Mouse (Mus musculus) thymus, adult 2 months (tissue): Measurements from ENCODE around the gene Igbp1.

Experiments used
- CTCF ChIP-seq: fragments of 200-500 bp; IDR thresholded peaks from 2 replicates; pipeline ENCODE4 v1.5.1; 2012; ENCODE audit warnings: mild to moderate bottlenecking, control low read depth, low read length, moderate library complexity, borderline replicate concordance; ENCODE audit not compliant: control insufficient read depth, poor library complexity, insufficient read depth; ENCODE audit errors: extremely low read depth
- POLR2A ChIP-seq: fragments of 200-500 bp; IDR thresholded peaks from 2 replicates; pipeline ENCODE4 v1.6.1; 2012; ENCODE audit warnings: mild to moderate bottlenecking, low read length, control low read depth, moderate library complexity; ENCODE audit not compliant: control insufficient read depth, poor library complexity, insufficient read depth; ENCODE audit errors: extremely low read depth

DNA sequence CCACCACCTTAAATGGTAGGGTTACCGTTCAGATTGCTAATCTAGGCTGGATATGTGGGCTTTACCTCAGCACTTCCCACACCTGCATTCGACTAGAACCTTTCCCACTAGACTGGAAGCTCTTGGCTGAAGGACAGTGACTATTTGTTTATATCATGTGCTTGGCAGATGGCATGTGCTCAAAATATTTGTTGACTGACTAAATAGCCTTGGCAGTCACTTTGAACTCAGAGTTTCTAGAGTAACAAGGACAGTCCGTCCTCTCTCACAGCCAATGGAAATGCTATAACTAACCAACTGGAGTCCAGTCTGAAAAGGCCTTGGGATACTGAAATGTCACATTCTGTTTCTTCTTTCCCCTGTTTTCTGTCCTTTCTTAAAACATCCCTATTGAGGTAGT, 22.6 kb upstream of the Igbp1 start:
- no peak for TF ChIP-seq CTCF
- TF ChIP-seq POLR2A = no peak
